Mouse (Mus musculus) spleen, adult 18-20 months (tissue): ENCODE results near the gene Dync1li2.

Experiments
- DNase-seq, 2 experiments: peaks; one replicate each; pipeline ENCODE4 v3.0.0; 2022; ENCODE audit warnings: mixed read lengths in 2 of 2

The Dync1li2 gene

DNA sequence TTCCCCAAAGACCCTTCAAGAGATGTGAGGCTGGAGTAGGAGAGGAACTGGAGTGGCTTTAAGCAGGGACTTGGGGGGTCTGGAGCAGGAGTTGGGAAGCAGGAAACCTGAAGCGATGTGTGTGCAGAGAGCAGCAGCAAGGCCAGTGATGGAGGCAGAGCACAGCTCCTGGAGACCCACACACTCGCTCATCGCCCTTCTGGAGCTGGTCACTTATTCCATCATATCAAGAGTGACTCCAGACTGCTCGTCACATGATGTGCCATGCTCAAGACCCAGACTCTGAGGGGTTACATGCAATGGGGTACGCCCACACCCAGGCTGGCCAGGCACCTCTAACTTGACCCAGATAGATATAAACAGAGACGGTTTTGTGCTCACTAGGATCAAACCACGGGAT lies 62.6 kb downstream of the Dync1li2 start:
- no peak for DNase-seq

DNA sequence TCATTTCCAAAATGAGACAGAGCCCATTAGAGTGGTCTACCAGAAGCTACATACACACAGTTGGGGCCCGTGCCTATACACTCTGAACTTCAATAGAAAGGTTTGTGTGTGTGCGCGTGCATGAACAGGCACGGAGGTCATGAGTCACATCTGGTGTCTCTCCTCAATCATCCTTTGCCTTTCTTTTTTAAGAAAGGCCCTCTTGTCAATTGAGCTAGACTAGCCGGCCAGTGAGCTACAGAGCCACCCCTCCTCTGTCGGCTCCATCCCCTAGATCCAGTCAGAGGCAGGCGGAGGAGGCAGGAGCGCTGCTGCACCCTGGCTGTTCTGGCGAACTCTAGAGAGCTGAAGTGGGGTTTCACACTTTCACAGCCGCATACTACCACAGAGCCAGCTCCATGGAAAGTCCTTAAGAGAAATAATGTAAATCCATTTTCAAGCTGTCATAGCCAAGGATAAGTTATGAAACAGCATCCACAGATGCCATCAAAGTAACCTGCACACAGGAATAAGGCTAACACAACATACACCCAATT lies 63.5 kb downstream of the Dync1li2 start:
- DNase-seq = no peak

- no peak for DNase-seq
Measured at GRCm38 (mm10) chr8:104376669-104377068, 66.2 kb downstream of the Dync1li2 start.

DNA sequence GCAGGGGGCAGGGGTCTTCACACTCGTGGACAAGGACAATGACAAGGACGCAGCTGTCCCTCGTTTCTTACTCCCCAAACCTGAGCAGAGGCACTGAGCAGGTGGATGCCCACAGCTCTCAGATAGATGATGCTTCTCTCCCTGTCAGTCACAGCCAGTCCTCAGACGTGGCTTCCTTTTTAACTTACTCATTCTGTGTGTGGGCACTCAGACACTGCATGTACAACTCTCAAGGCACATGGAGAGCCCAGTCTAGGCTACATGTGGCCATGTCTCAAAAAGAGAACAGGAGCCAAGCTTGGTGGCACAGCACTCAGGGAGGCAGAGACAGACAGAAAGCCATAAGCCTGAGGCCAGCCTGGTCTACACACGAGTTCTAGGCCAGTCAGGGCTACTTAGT lies 66.9 kb downstream of the Dync1li2 start:
- DNase-seq = no peak

GRCm38 (mm10) chr8:104374864-104375846 lies 67.7 kb downstream of the Dync1li2 start:
- DNase-seq = no peak

DNA sequence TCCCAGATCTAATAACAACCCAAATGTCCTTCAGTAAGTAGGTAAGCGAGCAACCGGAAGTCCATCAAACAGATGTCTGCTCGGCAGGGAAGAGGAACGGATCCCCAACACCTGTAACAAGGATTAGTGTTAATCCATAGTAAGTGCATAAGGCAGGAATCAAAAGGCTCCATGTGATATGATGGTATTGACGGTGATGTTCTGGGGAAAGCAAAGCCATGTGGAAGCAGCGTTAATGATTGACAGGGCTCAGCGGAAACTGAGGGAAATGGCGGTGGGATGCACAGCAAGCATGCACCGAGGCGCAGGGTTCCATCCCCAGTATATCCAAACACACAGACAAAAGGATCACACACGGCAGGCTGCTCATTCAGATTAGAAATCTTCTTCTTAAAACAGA lies 68.6 kb downstream of the Dync1li2 start:
- DNase-seq = no peak

DNA sequence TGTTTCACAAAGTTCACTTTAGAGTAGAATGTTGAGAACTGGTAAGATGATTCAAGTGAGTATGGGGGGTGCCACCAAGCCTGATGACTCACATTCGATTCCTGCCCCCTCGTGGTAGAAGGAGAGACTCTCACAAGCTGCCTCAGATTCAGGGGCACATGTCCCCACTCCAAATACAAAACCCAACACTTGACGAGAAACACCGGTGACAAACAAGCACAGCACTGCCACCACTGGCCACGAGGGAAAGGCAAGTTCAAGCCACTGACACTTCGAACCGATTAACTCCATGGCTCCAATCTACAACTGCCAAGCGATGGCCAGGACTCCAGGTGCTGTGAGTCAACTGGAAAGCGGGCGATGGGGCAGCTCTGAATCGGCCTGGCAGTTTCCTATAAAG lies 69.1 kb downstream of the Dync1li2 start:
- no peak for DNase-seq

DNA sequence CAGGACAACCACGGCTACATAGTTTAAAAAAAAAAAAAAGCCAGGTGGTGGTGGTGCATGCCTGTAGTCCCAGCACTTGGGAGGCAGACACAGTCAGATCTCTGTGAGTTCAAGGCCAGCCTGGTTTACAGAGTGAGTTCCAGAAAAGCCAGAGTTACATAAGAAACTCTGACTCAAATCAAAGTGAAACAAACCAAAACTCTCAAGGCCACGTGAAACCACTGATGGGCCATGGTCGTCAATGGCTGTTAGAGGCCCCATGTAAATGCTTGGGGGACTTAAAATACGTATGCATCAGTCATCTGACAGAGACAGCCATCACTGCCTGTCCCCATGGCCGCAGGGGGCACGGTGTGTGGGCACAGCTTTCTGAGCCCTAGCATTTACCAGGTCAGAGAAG lies 71.7 kb downstream of the Dync1li2 start:
- DNase-seq = no peak

DNA sequence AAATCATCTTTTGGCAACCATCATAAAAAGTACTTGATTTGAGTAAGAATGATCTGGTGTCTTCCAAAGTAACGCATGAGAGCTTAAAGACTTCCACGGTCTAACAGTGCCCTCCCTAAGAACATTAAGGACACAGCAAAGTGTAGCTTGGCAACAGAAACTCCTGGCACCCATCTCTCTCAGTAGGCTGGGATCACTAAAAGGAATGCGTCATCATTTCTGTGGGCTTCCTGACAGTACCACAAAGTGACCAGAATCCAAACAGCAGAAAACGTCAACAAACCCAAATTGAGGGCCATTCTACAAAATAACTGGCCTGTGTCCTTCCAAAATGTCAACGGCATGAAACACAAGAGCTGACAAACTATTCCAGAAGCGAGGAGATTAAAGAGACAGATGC lies 72.8 kb downstream of the Dync1li2 start:
- DNase-seq = no peak

DNA sequence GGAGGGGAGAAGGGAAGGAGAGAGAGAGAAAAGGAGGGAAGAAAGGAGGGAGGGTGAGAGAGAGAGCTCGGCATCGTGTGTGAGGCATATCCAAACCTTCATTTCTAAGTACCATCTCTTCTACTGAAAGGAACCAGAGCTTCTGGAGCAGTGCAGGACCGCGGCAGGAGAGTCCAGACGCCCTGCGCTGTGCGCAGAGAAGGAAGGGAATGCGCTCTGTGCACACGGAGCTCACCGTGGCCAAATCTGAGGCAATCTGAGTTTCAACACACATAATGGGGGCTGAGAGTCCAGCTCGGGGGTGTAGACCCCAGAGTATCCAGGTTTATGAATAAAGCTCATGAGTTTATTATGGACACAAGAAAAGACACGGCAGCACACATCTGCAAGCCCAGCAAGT lies 73.3 kb downstream of the Dync1li2 start:
- no peak for DNase-seq
